Mouse (Mus musculus) intestine, embryonic 15.5 days (tissue): Measurements from ENCODE around the gene Galnt12. TPM values are rescaled to one million over a fixed set of nuclear protein-coding genes. Genes with fewer than 3 reads are reported as not detected.

Source experiments
- polyA plus RNA-seq: library from polyadenylated mRNA; unstranded; fragments of >200 nt; fragmentation: Nextera tagmentation; extraction: Ambion mirVana; gene quantifications from 2 replicates; pipeline ENCODE4 v1.2.1, GENCODE M21; 2015

Gene Galnt12
- polyA plus RNA-seq, 1 experiment from 2014 or later = 21.5 TPM

Other genes starting within 250 kb of the Galnt12 start
- 0.15 and 0.19 TPM in 2 replicates for gene Gabbr2, start 100.0 kb upstream of the Galnt12 start, polyA plus RNA-seq
- gene Anks6, start 34.5 kb upstream of the Galnt12 start, polyA plus RNA-seq = 2.9 TPM in 2 replicates
- 15.5 and 16.0 TPM in 2 replicates for gene Col15a1, start 116.3 kb downstream of the Galnt12 start, polyA plus RNA-seq